Mouse (Mus musculus) cerebellum, adult 2 months (tissue): ENCODE measurements around the gene Calm5. TPM values are rescaled to one million over a fixed set of nuclear protein-coding genes. Genes with fewer than 3 reads are reported as not detected.

Source experiments
- DNase-seq, 2 experiments: peaks; one replicate each; pipeline ENCODE4 v3.0.0; 2021
- H3K27ac ChIP-seq: fragments of 200-500 bp; 2 replicates; pipeline ENCODE4 v1.5.1; 2012; ENCODE audit warnings: low read length, control low read depth, inconsistent platforms; ENCODE audit not compliant: insufficient read depth
- H3K27me3 ChIP-seq: fragments of 200-500 bp; 2 replicates; pipeline ENCODE4 v1.6.1; 2012; ENCODE audit warnings: inconsistent platforms, mild to moderate bottlenecking, low read length, moderate library complexity; ENCODE audit not compliant: control insufficient read depth, insufficient read depth
- H3K4me1 ChIP-seq: fragments of 200-500 bp; 2 replicates; pipeline ENCODE4 v1.6.1; 2011; ENCODE audit warnings: low read length; ENCODE audit not compliant: control insufficient read depth, insufficient read depth
- H3K4me3 ChIP-seq: fragments of 200-500 bp; replicated peaks from 2 replicates; pipeline ENCODE3; 2011; ENCODE audit warnings: mild to moderate bottlenecking, low read depth, low read length, control low read depth; ENCODE audit not compliant: insufficient read depth
- CTCF ChIP-seq: fragments of 200-500 bp; IDR thresholded peaks from 2 replicates; pipeline ENCODE4 v1.5.1; 2011; ENCODE audit warnings: low read depth, mild to moderate bottlenecking, control low read depth, low read length, moderate library complexity, borderline replicate concordance; ENCODE audit not compliant: insufficient read depth
- POLR2A ChIP-seq: fragments of 200-500 bp; IDR thresholded peaks from 2 replicates; pipeline ENCODE4 v1.6.1; 2011; ENCODE audit warnings: low read length, control low read depth, borderline replicate concordance; ENCODE audit not compliant: insufficient read depth
- WGBS: fragments of 180-500 bp; shearing (Covaris S2); methylation state at CpG from one replicate; pipeline ENCODE4 v1.1.7; 2018; 5-methylcytosine and 5-hydroxymethylcytosine counted together
- polyA plus RNA-seq: library from polyadenylated mRNA; depleted of rRNA; stranded (reverse); fragments of >200 nt; gene quantifications from 2 replicates; pipeline ENCODE4 v1.2.3, GENCODE M21; 2012; rRNA removed

Calm5 gene
- polyA plus RNA-seq, 1 experiment: not detected

GRCm38 (mm10) chr13:3899301-3899700, 45.3 kb downstream of the Calm5 start:
- no peak for DNase-seq
- WGBS: 91% methylated on average over 9 of the region's 9 CpGs
- Histone ChIP-seq H3K27ac (no peak overlapping the region), H3K4me1 (no peaks in the 10 kb centered on the region), H3K4me3 (no peak overlapping the region), H3K27me3 (no peaks in the 10 kb centered on the region)
- TF ChIP-seq CTCF (no peak), POLR2A (no peak)

Other genes starting within 250 kb of the Calm5 start
- gene Fam208b, start 243.1 kb upstream of the Calm5 start, polyA plus RNA-seq: 12.4 and 14.9 TPM in 2 replicates
- 52.8 and 53.1 TPM in 2 replicates for gene Asb13, start 220.1 kb upstream of the Calm5 start, polyA plus RNA-seq
- not detected in 2 replicates for gene Calml3, start 49.9 kb upstream of the Calm5 start, polyA plus RNA-seq
- not detected in 2 replicates for gene Calm4, start 16.4 kb upstream of the Calm5 start, polyA plus RNA-seq
- gene Net1, start 64.0 kb downstream of the Calm5 start, polyA plus RNA-seq: 7.8 and 8.6 TPM in 2 replicates
- not detected in 2 replicates for gene Tubal3, start 64.1 kb downstream of the Calm5 start, polyA plus RNA-seq
- not detected in 2 replicates for gene Ucn3, start 91.2 kb downstream of the Calm5 start, polyA plus RNA-seq
- gene Akr1c14, start 194.8 kb downstream of the Calm5 start, polyA plus RNA-seq: 1.5 and 2.9 TPM in 2 replicates